Mouse (Mus musculus) kidney, embryonic 14.5 days (tissue): Measurements from ENCODE around the gene Atad3a. TPM values are rescaled to one million over a fixed set of nuclear protein-coding genes. Genes with fewer than 3 reads are reported as not detected.

Experiments used
- ATAC-seq: fragments of 200-750 bp; cut with Nextera tagmentation; 2 replicates; pipeline ENCODE4 v1.8.0; 2017; ENCODE audit warnings: moderate number of reproducible peaks, mild to moderate bottlenecking, moderate TSS enrichment, moderate library complexity; ENCODE audit not compliant: low FRiP score, low TSS enrichment
- H3K27ac ChIP-seq: fragments of 300-500 bp; sonication (generic); 2 replicates; pipeline ENCODE4 v1.5.1; 2014; ENCODE audit warnings: low read depth, mild to moderate bottlenecking, low read length, moderate library complexity, mixed read lengths
- H3K27me3 ChIP-seq: fragments of 300-500 bp; sonication (generic); 2 replicates; pipeline ENCODE4 v1.6.1; 2014; ENCODE audit warnings: mild to moderate bottlenecking, low read length; ENCODE audit not compliant: control insufficient read depth, insufficient read depth
- H3K36me3 ChIP-seq: fragments of 300-500 bp; sonication (generic); 2 replicates; pipeline ENCODE4 v1.6.1; 2014; ENCODE audit warnings: low read length, mixed read lengths; ENCODE audit not compliant: control insufficient read depth, insufficient read depth
- H3K4me1 ChIP-seq: fragments of 300-500 bp; sonication (generic); 2 replicates; pipeline ENCODE4 v1.6.1; 2014; ENCODE audit warnings: low read length, mixed read lengths; ENCODE audit not compliant: control insufficient read depth, insufficient read depth
- H3K4me2 ChIP-seq: fragments of 300-500 bp; sonication (generic); replicated peaks from 2 replicates; pipeline ENCODE4 v1.6.1; 2014; ENCODE audit warnings: low read depth, mild to moderate bottlenecking, low read length
- H3K4me3 ChIP-seq: fragments of 300-500 bp; sonication (generic); 2 replicates; pipeline ENCODE4 v1.5.1; 2014; ENCODE audit warnings: mild to moderate bottlenecking, low read length
- H3K9ac ChIP-seq: fragments of 300-500 bp; sonication (generic); 2 replicates; pipeline ENCODE4 v1.6.1; 2014; ENCODE audit warnings: low read depth, mild to moderate bottlenecking, low read length, moderate library complexity
- H3K9me3 ChIP-seq: fragments of 300-500 bp; sonication (generic); 2 replicates; pipeline ENCODE4 v1.6.1; 2016; ENCODE audit warnings: low read length; ENCODE audit not compliant: control insufficient read depth
- WGBS: fragments of 180-500 bp; shearing (Covaris S2); extraction: QIAGEN DNeasy Blood & Tissue Kit; methylation state at CpG from one replicate; pipeline ENCODE4 v1.1.7; 2014; 5-methylcytosine and 5-hydroxymethylcytosine counted together
- polyA plus RNA-seq: library from polyadenylated mRNA; unstranded; fragments of >200 nt; fragmentation: Nextera tagmentation; extraction: Ambion mirVana; gene quantifications from 2 replicates; pipeline ENCODE4 v1.2.1, GENCODE M21; 2014

The Atad3a gene
- polyA plus RNA-seq, 1 experiment from 2014 or later = 112 TPM

GRCm38 (mm10) chr4:155770626-155771025 is 9.7 kb upstream of the Atad3a start:
- Histone ChIP-seq H3K4me2 (peak overlapping the region; percentile 65), H3K9me3 (no peaks in the 10 kb centered on the region), H3K27me3 (peaks cover 8% of the 10 kb centered on the region; the same call in 1 of the 2 replicates), H3K4me3 (peak overlapping the region; percentile 48), H3K36me3 (no peaks in the 10 kb centered on the region), H3K9ac (peak overlapping the region; percentile 80; the same call in 1 of the 2 replicates), H3K27ac (no peak overlapping the region), H3K4me1 (peaks cover 12% of the 10 kb centered on the region; the same call in 1 of the 2 replicates)
- ATAC-seq = no peak; the same call in 1 of the 2 replicates
- WGBS = 45% methylated on average over 24 of the region's 24 CpGs

- under 1% methylated on average over 39 of the region's 39 CpGs for WGBS
Measured at GRCm38 (mm10) chr4:155769880-155770512, 9.1 kb upstream of the Atad3a start.

DNA sequence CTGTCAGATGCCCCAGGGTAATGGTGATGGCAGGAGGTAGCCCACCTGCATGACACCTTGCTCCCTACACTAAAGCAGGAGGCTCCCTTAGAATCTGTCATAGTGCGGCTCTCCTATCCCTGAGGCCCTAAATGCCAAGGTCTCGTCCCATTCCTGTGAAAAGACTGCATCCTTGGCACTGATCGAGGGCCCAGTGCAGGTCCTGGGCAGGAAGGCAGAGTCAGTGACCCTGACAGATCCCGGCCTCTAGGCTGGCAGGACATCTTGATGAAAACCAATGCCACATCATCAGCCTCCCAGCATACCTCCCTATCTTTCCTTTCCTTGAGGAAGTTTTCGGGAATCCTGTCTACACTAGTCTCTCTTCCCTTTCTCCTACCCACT is 8.6 kb upstream of the Atad3a start:
- Histone ChIP-seq H3K4me2 (peak overlapping the region; percentile 65), H3K9ac (peak overlapping the region; percentile 80), H3K27me3 (peaks cover 8% of the 10 kb centered on the region; the same call in 1 of the 2 replicates), H3K9me3 (no peaks in the 10 kb centered on the region), H3K4me1 (peaks cover 12% of the 10 kb centered on the region; the same call in 1 of the 2 replicates), H3K27ac (0 out of 2 replicates have a peak overlapping the region, but pooled peaks have one; percentile 20), H3K4me3 (peak overlapping the region; percentile 48), H3K36me3 (no peaks in the 10 kb centered on the region)
- 57% methylated on average over 5 of the region's 5 CpGs for WGBS
- ATAC-seq = no peak

More at GRCm38 (mm10) chr4:155769880-155770512, 9.1 kb upstream of the Atad3a start:
- ATAC-seq = peak; percentile 90
- Histone ChIP-seq H3K9ac (peak overlapping the region; percentile 80), H3K9me3 (no peaks in the 10 kb centered on the region), H3K4me3 (peak overlapping the region; percentile 48), H3K27me3 (peaks cover 8% of the 10 kb centered on the region; the same call in 1 of the 2 replicates), H3K4me2 (peak overlapping the region; percentile 65), H3K36me3 (no peaks in the 10 kb centered on the region), H3K27ac (peak overlapping the region; percentile 20; the same call in 1 of the 2 replicates), H3K4me1 (peaks cover 12% of the 10 kb centered on the region; the same call in 1 of the 2 replicates)

- H3K4me1 ChIP-seq = peaks cover 8% of the 10 kb centered on the region
- no peak for ATAC-seq
- H3K4me2 ChIP-seq = no peak overlapping the region
- no peaks in the 10 kb centered on the region for H3K9me3 ChIP-seq
- no peaks in the 10 kb centered on the region for H3K27me3 ChIP-seq
- H3K9ac ChIP-seq = no peak overlapping the region
- H3K27ac ChIP-seq = no peak overlapping the region
- H3K36me3 ChIP-seq = no peaks in the 10 kb centered on the region
- no peak overlapping the region for H3K4me3 ChIP-seq
- WGBS = 90% methylated on average over 3 of the region's 3 CpGs
Measured at GRCm38 (mm10) chr4:155762357-155762756, 1.5 kb upstream of the Atad3a start.

GRCm38 (mm10) chr4:155761356-155762099 is 635 bp upstream of the Atad3a start:
- Histone ChIP-seq H3K27ac (peak overlapping the region; percentile 27; the same call in 1 of the 2 replicates), H3K4me3 (peak overlapping the region; percentile 91), H3K4me1 (peaks cover 8% of the 10 kb centered on the region), H3K27me3 (no peaks in the 10 kb centered on the region), H3K4me2 (peak overlapping the region; percentile 95), H3K9me3 (no peaks in the 10 kb centered on the region), H3K9ac (peak overlapping the region; percentile 71), H3K36me3 (peaks cover 8% of the 10 kb centered on the region)
- 3% methylated on average over 28 of the region's 28 CpGs for WGBS
- ATAC-seq = no peak; the same call in 1 of the 2 replicates

GRCm38 (mm10) chr4:155759862-155760612 is 856 bp downstream of the Atad3a start:
- H3K9ac ChIP-seq = peak overlapping the region; percentile 76

GRCm38 (mm10) chr4:155757011-155757410 is 3.9 kb downstream of the Atad3a start:
- H3K36me3 ChIP-seq = peaks cover 48% of the 10 kb centered on the region
- H3K4me2 ChIP-seq = no peak overlapping the region
- H3K27ac ChIP-seq = no peak overlapping the region
- no peak overlapping the region for H3K4me3 ChIP-seq
- H3K27me3 ChIP-seq = no peaks in the 10 kb centered on the region
- ATAC-seq = no peak
- WGBS = 96% methylated on average over 12 of the region's 12 CpGs
- H3K4me1 ChIP-seq = peaks cover 8% of the 10 kb centered on the region
- H3K9ac ChIP-seq = no peak overlapping the region
- no peaks in the 10 kb centered on the region for H3K9me3 ChIP-seq

More at GRCm38 (mm10) chr4:155759862-155760612, 856 bp downstream of the Atad3a start:
- Histone ChIP-seq H3K9me3 (no peaks in the 10 kb centered on the region), H3K27ac (no peak overlapping the region), H3K4me1 (peaks cover 8% of the 10 kb centered on the region), H3K4me3 (peak overlapping the region; percentile 91), H3K36me3 (peaks cover 22% of the 10 kb centered on the region), H3K27me3 (no peaks in the 10 kb centered on the region), H3K4me2 (peak overlapping the region; percentile 95)
- WGBS = 3% methylated on average over 10 of the region's 10 CpGs
- peak; percentile 20; the same call in 1 of the 2 replicates for ATAC-seq

DNA sequence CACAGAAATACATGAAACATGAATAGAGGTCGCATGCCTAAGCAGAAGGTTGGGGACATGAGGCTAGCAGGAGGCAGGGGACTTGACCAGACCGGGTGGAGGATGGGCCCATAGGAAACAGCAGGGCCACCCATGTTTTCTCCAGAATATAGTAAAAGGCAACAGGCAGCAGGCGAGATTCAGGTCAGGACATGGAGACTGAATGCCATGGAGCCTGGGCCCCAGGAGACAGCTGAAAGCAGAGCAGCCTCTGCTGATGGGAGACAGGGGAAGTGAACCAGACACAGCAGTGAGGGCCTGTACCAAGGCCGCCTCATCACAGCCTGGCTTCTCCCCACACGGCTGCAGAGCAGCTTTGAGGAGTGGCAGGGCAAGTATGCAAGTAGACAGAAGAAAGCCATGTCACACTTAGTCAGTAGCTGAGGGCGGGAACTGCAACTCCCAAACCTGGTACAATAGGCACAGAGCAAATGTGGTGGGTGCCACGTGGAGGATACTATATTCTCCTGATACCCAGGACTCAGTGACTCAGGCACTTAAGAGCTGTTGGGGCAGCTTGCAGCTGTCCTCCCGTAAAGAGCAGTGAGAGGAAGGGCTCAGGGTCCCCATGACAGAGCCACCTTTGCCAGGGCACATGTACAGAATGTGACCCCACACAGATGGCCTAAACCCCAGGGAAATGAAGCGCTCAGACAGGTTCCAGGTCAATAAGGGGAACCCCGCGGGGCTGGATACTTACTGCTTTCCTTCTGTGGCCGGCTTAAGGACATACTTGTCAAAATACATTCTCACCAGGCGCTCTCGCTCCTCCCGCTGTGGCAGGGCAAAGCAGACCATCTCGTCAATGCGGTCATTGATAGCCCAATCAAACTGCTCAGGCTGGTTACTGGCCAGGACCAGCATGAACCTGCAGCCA is 14.1 kb downstream of the Atad3a start:
- H3K9me3 ChIP-seq = no peaks in the 10 kb centered on the region
- ATAC-seq = no peak
- H3K4me1 ChIP-seq = no peaks in the 10 kb centered on the region
- H3K27me3 ChIP-seq = no peaks in the 10 kb centered on the region
- H3K4me3 ChIP-seq = no peak overlapping the region
- H3K27ac ChIP-seq = no peak overlapping the region
- 90% methylated on average over 17 of the region's 17 CpGs for WGBS
- H3K36me3 ChIP-seq = peaks cover 99% of the 10 kb centered on the region
- H3K4me2 ChIP-seq = no peak overlapping the region
- no peak overlapping the region for H3K9ac ChIP-seq
